Mouse (Mus musculus) c-Kit-positive CD71-negative TER-119-negative erythroid progenitor cells, embryonic 14.5 days (primary cell): ENCODE measurements at regions not wholly inside any gene's neighbourhood (a gene's known extent, or its start where the extent isn't known, plus 50 kb on each side); places are given as distances from the start of the nearest gene placed in this dataset.

Experiments used
- DNase-seq: peaks from one replicate; pipeline ENCODE4 v3.0.0-alpha.2; 2013; ENCODE audit warnings: low read depth

GRCm38 (mm10) chr1:35428126-35428840 is 578.5 kb downstream of the Plekhb2 start:
- DNase-seq = no peak

- DNase-seq = no peak
Measured at GRCm38 (mm10) chr1:35429471-35429870, 579.7 kb downstream of the Plekhb2 start.

- no peak for DNase-seq
Measured at GRCm38 (mm10) chr1:35435721-35436120, 585.9 kb downstream of the Plekhb2 start.

- no peak for DNase-seq
Measured at GRCm38 (mm10) chr1:35447345-35447744, 597.6 kb downstream of the Plekhb2 start.

GRCm38 (mm10) chr1:35452441-35453107 is 602.8 kb downstream of the Plekhb2 start:
- DNase-seq = no peak

- no peak for DNase-seq
Measured at GRCm38 (mm10) chr1:35457591-35457990, 607.8 kb downstream of the Plekhb2 start.

GRCm38 (mm10) chr1:35465081-35465480 is 603.1 kb upstream of the Hs6st1 start:
- no peak for DNase-seq

- DNase-seq = no peak
Measured at GRCm38 (mm10) chr1:35469185-35469753, 598.9 kb upstream of the Hs6st1 start.

- no peak for DNase-seq
Measured at GRCm38 (mm10) chr1:35478262-35478661, 589.9 kb upstream of the Hs6st1 start.

- no peak for DNase-seq
Measured at GRCm38 (mm10) chr1:35495963-35496362, 572.2 kb upstream of the Hs6st1 start.

- no peak for DNase-seq
Measured at GRCm38 (mm10) chr1:35522951-35523350, 545.2 kb upstream of the Hs6st1 start.

GRCm38 (mm10) chr1:35523790-35524362 is 544.3 kb upstream of the Hs6st1 start:
- DNase-seq = no peak

- DNase-seq = no peak
Measured at GRCm38 (mm10) chr1:35524788-35525187, 543.4 kb upstream of the Hs6st1 start.

- DNase-seq = no peak
Measured at GRCm38 (mm10) chr1:35527750-35528476, 540.3 kb upstream of the Hs6st1 start.

- no peak for DNase-seq
Measured at GRCm38 (mm10) chr1:35535470-35535869, 532.7 kb upstream of the Hs6st1 start.

- DNase-seq = no peak
Measured at GRCm38 (mm10) chr1:35536276-35536675, 531.9 kb upstream of the Hs6st1 start.

- no peak for DNase-seq
Measured at GRCm38 (mm10) chr1:35548845-35549244, 519.4 kb upstream of the Hs6st1 start.

- no peak for DNase-seq
Measured at GRCm38 (mm10) chr1:35551503-35551902, 516.7 kb upstream of the Hs6st1 start.

GRCm38 (mm10) chr1:35562786-35563185 is 505.4 kb upstream of the Hs6st1 start:
- no peak for DNase-seq

- no peak for DNase-seq
Measured at GRCm38 (mm10) chr1:35575203-35575602, 493.0 kb upstream of the Hs6st1 start.

GRCm38 (mm10) chr1:35579392-35579791 is 488.8 kb upstream of the Hs6st1 start:
- DNase-seq = no peak

GRCm38 (mm10) chr1:35579992-35580391 is 488.2 kb upstream of the Hs6st1 start:
- DNase-seq = no peak
